Mouse (Mus musculus): ENCODE results near the gene Zfp68.
"Not testable (repeated sequence)": the region's sequence is repeated elsewhere in the genome, so short reads cannot be mapped to it uniquely, and the experiment has no call there.

The Zfp68 gene

GRCm38 (mm10) chr5:138619211-138620128 is at the start of gene Zfp68:
Gene Zfp68, minus strand, starts transcription at chr5:138619761.
- peak; percentile 97 for DNase-seq (ENCODE audit: low read depth, low spot score)

- peak; percentile 59 for DNase-seq (ENCODE audit: low read depth, low spot score)
Observed at GRCm38 (mm10) chr5:138658922-138659321, 39.4 kb upstream of the Zfp68 start.

GRCm38 (mm10) chr5:138657854-138658253 is 38.3 kb upstream of the Zfp68 start:
- peak; percentile 14 for DNase-seq (ENCODE audit: low read depth, low spot score)

DNA sequence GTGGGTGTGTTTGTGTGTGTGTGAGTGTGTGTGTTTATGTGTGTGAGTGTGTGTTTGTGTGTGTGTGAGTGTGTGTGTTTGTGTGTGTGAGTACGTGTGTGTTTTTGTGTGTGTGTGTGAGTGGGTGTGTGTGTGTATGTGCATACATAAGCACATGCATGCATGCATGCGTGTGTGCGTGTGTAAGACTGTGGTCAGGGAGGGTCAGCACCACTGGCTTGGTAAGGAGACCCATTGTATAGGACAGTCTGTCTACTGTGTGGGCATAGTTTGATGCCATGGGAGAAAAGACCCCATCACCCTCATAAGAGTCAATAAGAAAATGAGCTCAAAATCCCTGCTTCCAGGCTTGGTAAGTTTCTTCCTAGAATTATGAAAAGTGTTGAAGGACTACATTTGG is 37.8 kb upstream of the Zfp68 start:
- no peak for DNase-seq (ENCODE audit: low read depth, low spot score)

DNA sequence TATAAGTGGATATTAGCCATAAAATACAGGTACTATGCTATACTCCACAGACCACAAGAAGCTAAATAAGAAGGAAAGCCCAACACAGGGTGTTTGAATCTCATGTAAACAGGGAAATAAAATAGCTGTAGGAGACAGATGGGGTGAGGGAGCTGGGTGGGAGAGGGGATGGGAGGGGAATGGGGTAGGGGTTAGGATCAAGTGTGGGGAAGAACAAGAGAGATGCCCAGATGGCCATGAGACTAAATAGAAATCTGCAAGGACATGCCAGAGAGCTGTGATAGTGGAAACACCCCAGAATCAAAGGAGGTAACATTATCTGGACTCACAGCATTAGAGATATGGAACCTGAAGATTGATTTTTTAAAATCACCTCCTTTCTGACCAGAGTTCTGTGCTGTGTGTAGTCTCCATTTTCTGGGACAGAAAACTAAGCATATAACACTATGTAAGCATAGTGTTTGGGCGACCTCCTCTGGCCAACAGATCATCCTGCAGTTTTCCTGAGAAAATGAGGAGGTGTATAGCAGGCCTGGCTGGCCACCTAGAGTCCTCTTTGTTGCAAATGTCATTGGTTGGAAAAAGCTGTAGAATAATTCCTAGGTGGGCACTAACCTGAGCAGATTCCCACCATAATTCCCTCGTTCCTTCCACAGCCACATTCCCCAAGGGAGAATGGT is 37.1 kb upstream of the Zfp68 start:
- DNase-seq (ENCODE audit: low read depth, low spot score), result peak; percentile 16

DNA sequence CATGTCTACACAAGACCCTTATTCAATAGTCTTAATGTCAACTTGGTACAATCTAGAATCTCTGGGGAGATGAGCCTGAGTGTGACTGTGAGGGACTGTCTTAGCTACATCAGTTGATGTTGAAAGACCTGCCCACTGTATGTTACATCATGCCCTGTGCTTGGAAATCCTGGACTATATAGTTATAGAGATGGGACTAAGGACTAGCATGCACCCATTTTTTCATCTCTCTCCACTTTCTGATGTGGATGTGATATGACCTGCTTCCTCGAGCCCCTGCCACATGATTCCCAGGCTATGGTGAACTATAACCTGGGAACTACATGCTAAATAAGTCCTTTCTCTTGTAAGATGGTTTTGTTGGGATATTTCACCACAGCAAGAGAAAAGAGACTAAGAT is 33.4 kb upstream of the Zfp68 start:
- DNase-seq (ENCODE audit: low read depth, low spot score), result no peak

DNA sequence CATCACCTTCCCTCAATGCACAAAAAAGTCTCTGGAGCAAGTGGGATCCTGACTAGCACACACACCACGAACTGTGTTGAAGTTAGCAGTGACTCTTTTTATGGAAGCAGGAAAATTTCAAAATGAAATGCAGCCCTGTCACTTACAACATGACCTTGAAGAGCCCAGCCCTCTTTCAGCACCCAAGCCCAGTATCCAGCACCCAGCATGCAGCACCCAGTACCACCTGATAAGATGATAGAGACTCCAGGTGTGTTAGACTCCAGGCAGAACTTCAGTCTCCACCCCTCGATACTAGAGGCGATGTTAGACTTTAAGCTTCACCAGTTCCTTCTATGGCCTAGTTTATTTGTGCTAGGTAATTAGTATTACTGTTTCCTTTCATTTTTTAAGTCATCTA is 22.2 kb upstream of the Zfp68 start:
- DNase-seq (ENCODE audit: low read depth, low spot score), result no peak

- no peak for DNase-seq (ENCODE audit: low read depth, low spot score)
Observed at GRCm38 (mm10) chr5:138641081-138641480, 21.5 kb upstream of the Zfp68 start.

GRCm38 (mm10) chr5:138636486-138636885 is 16.9 kb upstream of the Zfp68 start:
- DNase-seq (ENCODE audit: low read depth, low spot score), result no peak

DNA sequence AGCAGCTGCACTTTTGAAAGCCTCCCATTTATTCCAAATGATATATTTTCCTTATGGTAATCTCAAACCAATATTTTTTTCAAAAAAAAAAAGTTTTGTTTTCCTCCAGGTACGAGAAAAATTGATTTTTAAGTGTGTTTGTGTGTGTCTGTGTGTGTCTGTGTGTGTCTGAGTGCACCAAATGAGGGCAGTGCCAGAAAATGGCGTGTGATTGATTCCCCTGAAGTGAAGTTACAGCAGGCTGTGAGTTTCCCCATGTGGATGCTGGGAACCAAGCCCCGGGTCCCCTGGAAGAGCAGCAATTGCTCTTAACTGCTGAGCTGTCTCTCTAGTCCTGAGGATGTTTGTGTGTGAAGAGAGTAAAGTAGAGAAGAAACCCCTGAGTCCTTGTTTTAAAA is 3.9 kb upstream of the Zfp68 start:
- no peak for DNase-seq (ENCODE audit: low read depth, low spot score)

- peak; percentile 92 for DNase-seq (ENCODE audit: low read depth, low spot score)
Observed at GRCm38 (mm10) chr5:138622645-138623477, 3.3 kb upstream of the Zfp68 start, which contains the start of gene A430033K04Rik. Gene A430033K04Rik, plus strand, starts transcription at chr5:138622859.

DNA sequence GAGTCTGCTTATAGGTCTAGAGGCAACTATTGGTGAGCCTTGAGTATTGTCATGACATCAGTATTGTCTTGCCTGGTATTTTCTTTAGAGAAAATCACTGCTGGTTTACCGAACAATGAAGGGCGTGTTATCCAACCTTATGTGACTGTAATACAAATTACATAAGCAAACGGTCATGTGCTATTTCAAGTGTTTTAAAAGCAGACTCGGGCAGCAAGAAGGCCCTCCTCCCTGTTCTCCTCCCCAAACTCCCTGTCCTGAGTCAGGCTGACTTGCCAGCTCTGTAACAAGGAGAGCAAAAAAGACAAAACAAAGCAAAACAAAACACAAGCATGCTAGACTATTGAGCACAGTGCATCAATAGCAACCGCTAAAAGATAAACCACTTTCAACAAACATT is 1.3 kb upstream of the Zfp68 start:
- no peak for DNase-seq (ENCODE audit: low read depth, low spot score)

DNA sequence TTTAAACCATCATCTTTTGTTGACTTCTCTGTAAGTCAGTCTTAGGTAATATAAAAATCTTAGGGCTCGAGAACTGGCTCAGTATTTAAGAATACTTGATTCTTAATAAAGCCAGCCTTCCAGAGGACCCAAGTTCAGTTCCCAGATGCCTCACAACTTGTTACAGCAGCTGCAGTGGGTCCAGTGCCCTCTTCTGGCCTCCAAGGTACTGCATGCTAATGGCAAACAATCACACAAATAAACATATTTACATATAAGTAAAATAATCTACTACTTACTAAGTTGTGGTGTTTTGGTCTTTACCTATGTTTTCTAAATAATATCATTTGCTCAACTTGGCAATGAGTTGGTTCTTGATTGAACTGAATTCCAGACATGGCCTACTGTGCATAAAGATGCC is 1.2 kb downstream of the Zfp68 start:
- DNase-seq (ENCODE audit: low read depth, low spot score), result no peak

DNA sequence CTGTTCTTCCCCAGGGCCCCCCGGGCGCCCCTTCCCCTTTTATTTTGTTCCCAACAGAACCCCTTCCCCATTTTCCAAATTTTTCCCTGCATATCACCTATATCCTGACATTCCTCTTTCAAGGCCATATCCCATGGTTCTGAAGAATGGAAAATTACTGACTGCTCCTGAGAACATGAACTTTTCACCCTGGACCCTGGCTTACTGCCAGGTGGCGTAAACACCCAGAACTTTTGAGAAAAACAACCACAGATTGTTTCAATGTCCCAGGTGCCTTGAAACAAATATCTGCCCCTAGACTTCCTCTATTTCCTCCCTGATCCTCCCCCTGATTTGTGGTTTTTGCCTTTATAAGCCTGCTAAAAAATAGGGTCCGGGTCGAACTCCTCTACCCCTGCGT is 32.2 kb downstream of the Zfp68 start:
- no peak for DNase-seq (ENCODE audit: low read depth, low spot score)

- DNase-seq (ENCODE audit: low read depth, low spot score), result no peak
Observed at GRCm38 (mm10) chr5:138571623-138572022, 47.9 kb downstream of the Zfp68 start.

DNA sequence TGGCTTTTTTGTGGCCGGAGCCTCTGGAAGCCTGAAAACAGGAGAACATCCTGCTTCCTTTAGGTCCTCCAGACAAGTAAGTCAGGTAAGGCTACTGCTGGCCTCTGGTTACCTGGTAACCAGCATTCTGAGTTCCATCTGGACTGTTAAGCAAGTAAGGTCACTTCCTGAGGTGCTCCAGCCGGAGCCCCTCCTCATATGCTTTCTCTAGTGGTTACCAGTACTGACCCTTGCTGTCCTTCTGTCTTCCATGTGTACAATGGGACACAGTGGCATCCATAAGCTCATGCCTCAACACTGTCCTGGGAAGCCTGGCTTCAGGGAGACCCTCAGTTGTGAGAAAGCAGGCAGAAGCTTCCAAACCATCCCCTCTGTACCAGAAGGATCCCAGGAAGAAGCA is 54.9 kb downstream of the Zfp68 start, which contains the start of gene 1700123K08Rik:
Gene 1700123K08Rik (minus strand): TSS at position 101 of the 400 bp plus-strand sequence.
- DNase-seq (ENCODE audit: low read depth, low spot score), result not testable (repeated sequence)
